Mouse (Mus musculus) bone marrow, adult 2 months (tissue): ENCODE results near the gene Socs4.

Source experiments
- CTCF ChIP-seq: fragments of 200-500 bp; IDR thresholded peaks from 2 replicates; pipeline ENCODE4 v1.5.1; 2011; ENCODE audit warnings: low read length, control low read depth; ENCODE audit not compliant: control insufficient read depth, insufficient read depth
- POLR2A ChIP-seq: fragments of 200-500 bp; IDR thresholded peaks from 2 replicates; pipeline ENCODE4 v1.6.1; 2011; ENCODE audit warnings: low read depth, mild to moderate bottlenecking, control low read depth, low read length, borderline replicate concordance; ENCODE audit not compliant: control insufficient read depth

DNA sequence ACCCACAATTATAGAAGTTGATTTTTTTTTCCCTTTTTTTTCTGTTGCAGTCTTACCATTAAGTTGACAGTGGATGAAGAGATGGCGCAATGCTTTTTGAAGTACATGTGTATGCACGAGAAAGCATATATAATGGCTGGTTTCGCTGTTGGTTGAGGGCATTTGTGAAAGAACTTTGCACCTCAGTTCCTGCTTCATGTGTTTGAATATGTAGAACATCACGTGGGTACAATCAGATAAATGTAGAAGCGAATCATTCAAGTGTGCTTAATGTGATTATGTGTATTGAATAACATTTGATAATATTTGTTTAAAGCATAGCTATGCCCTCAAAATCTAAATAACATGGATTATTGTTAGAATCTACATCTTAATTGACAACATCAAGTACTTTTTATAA lies 42.6 kb downstream of the Socs4 start:
- TF ChIP-seq POLR2A: no peak
- TF ChIP-seq CTCF: no peak
